In the genomic region with DNA sequence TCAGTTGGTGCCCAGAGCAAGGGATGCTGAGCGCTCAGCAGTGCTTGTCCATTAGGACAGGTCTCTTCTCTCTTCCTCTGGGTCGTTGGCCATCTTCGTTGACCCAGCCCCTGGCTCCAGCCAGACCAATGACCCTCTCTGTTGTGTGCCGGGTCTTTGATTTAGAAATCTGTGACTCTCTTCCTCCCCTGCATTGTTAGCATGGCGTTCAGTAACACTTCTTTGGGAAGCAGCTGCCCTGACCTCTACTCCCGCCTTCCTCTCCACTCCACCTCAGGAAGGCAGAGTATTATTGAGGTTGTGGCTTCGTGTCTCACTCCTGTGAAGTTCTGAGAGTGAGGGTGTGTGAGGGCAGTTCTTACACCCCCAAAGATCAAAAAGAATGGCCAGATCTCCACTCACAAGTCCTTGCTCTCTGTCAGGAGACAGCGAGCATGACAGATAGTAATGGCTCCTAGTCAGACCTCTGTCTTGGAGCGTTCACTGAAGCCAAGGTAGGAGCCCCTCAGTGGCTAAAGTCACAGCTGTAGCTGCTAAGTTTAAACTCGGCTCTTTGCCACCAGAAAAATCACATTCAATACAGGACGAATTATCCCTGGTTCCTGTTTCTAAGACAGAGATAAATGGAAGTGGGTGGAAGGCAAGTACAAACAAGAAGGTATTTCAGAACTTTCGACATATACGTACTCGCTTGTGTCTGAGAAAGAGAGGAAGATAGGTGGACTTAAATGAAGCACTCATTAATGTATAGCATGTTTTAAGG, we compare ENCODE assay signal across 13 mouse cellular contexts. TPM values are rescaled to one million over a fixed set of nuclear protein-coding genes. Genes with fewer than 3 reads are reported as not detected.
A peak's percentile ranks its signal among the peaks of the same experiment; 100 is the strongest.
DNase-seq lines count a peak whose midpoint lies in the region; ATAC-seq and TF ChIP-seq lines count a peak whose summit lies in the region.
"Had no signal": no experiment of that assay in that cellular context is flagged by ENCODE, and none has a peak within 500 bp of the region (broad histone marks: within the 10 kb centered on the region; RNA-seq: fewer than 3 reads in every experiment).

No protein-coding gene starts in this region.

- peak; percentile 93 for DNase-seq in heart, adult 11 months
- no peak for DNase-seq in heart, adult 8-10 months (ENCODE audit: low spot score)
- peak; percentile 25 for DNase-seq in lung, embryonic 14.5 days
- DNase-seq in lung, postnatal 36 days: no peak
- DNase-seq in naive thymus-derived CD4-positive, alpha-beta T cell, adult 2 months (ENCODE audit: low read depth): peak; percentile 65
- DNase-seq in urinary bladder, postnatal 10 days (ENCODE audit: low spot score): no peak
- DNase-seq: cerebellum, adult 9-10 months; thymus, postnatal 25 days had no signal

- TF ChIP-seq CTCF in lung, embryonic 14.5 days (IDR thresholded peaks at IDR 0.05; ENCODE audit: low read depth): no peak

- no peak overlapping the region for H3K4me3 ChIP-seq in lung, embryonic 14.5 days (ENCODE audit: low read depth, low read length)
- H3K4me3 ChIP-seq in heart, embryonic 16.5 days (ENCODE audit: low read length): no peak overlapping the region
- H3K4me3 ChIP-seq: forebrain, embryonic 13.5 days; left cerebral cortex, adult 2 months had no signal

- H3K36me3 ChIP-seq in lung, embryonic 14.5 days (ENCODE audit: insufficient read depth): no peaks in the 10 kb centered on the region
- no peaks in the 10 kb centered on the region for H3K36me3 ChIP-seq in heart, embryonic 16.5 days (ENCODE audit: control insufficient read depth, insufficient read depth)

- H3K27me3 ChIP-seq in lung, embryonic 14.5 days (ENCODE audit: insufficient read depth, low read length): no peaks in the 10 kb centered on the region
- no peaks in the 10 kb centered on the region for H3K27me3 ChIP-seq in heart, embryonic 16.5 days (ENCODE audit: control insufficient read depth, insufficient read depth, low read length)
- H3K27me3 ChIP-seq: forebrain, embryonic 13.5 days had no signal

- WGBS in lung, embryonic 14.5 days: 58% methylated on average over 14 of the region's 14 CpGs
- 67% methylated on average over 14 of the region's 14 CpGs for WGBS in heart, embryonic 16.5 days

- H3K4me1 ChIP-seq in lung, embryonic 14.5 days (ENCODE audit: insufficient read depth): peaks cover 4% of the 10 kb centered on the region; the same call in 1 of the 2 replicates
- peaks cover 38% of the 10 kb centered on the region for H3K4me1 ChIP-seq in heart, embryonic 16.5 days (ENCODE audit: control insufficient read depth, insufficient read depth, low read length)

- H3K9me3 ChIP-seq in lung, embryonic 14.5 days (ENCODE audit: low read depth, low read length): no peaks in the 10 kb centered on the region
- no peaks in the 10 kb centered on the region for H3K9me3 ChIP-seq in heart, embryonic 16.5 days (replicated peaks; ENCODE audit: control insufficient read depth, low read length)
- H3K9me3 ChIP-seq: forebrain, embryonic 13.5 days had no signal

- peak overlapping the region; percentile 37; the same call in 1 of the 2 replicates for H3K27ac ChIP-seq in lung, embryonic 14.5 days (ENCODE audit: low read depth)
- H3K27ac ChIP-seq in heart, embryonic 16.5 days (ENCODE audit: low read length): peak overlapping the region; percentile 58
- H3K27ac ChIP-seq: forebrain, embryonic 13.5 days; left cerebral cortex, adult 2 months had no signal

- no peak overlapping the region for H3K9ac ChIP-seq in lung, embryonic 14.5 days
- no peak overlapping the region for H3K9ac ChIP-seq in heart, embryonic 16.5 days (ENCODE audit: low read length)
- H3K9ac ChIP-seq: forebrain, embryonic 13.5 days had no signal

- peak; percentile 35; the same call in 1 of the 2 replicates for ATAC-seq in lung, embryonic 14.5 days (ENCODE audit: insufficient read depth)
- ATAC-seq in heart, embryonic 16.5 days (replicated peaks; ENCODE audit: extremely low read depth, insufficient read depth, low FRiP score): no peak
- ATAC-seq in megakaryocyte progenitor cell, adult 5-6 weeks (replicated peaks; ENCODE audit: poor library complexity): no peak
- ATAC-seq: forebrain, embryonic 13.5 days; midbrain, embryonic 16.5 days had no signal

- peak overlapping the region; percentile 30; the same call in 1 of the 2 replicates for H3K4me2 ChIP-seq in lung, embryonic 14.5 days
- H3K4me2 ChIP-seq in heart, embryonic 16.5 days (ENCODE audit: low read depth, low read length): peak overlapping the region; percentile 17
- H3K4me2 ChIP-seq: forebrain, embryonic 13.5 days had no signal

RNA-seq across cellular contexts. Expression of a gene that starts 2.7 kb away (rescaled TPM):
- 1 to 10 TPM in 3 of 4 experiments, under 1 TPM in 1; 0.87 to 1.7 (median 1.1) TPM for total RNA-seq in heart, adult 8-10 months (2022)
- polyA plus RNA-seq in lung, embryonic 14.5 days (2014; fragmentation: Nextera tagmentation; extraction: Ambion mirVana): 2.9 and 3.6 TPM in 2 replicates
- 2.4 and 3.6 TPM in 2 replicates for polyA plus RNA-seq in heart, embryonic 16.5 days (2015; fragmentation: Nextera tagmentation; extraction: Ambion mirVana)
- total RNA-seq in megakaryocyte progenitor cell, adult 5-6 weeks (2015): 4.0 and 7.1 TPM in 2 replicates
- 2.2 and 3.5 TPM in 2 replicates for total RNA-seq in megakaryocyte progenitor cell, adult 5-6 weeks (2017)

RNA-seq across cellular contexts. Expression of a gene that starts 46.7 kb away (rescaled TPM):
- total RNA-seq in heart, adult 8-10 months (2022): under 1 TPM in 3 of 4 experiments, not detected in 1; 0.16 to 0.23 (median 0.19) TPM
- polyA plus RNA-seq in lung, embryonic 14.5 days (2014; fragmentation: Nextera tagmentation; extraction: Ambion mirVana): 0.28 and 0.47 TPM in 2 replicates
- 0.22 and 1.00 TPM in 2 replicates for polyA plus RNA-seq in heart, embryonic 16.5 days (2015; fragmentation: Nextera tagmentation; extraction: Ambion mirVana)
- 0.68 and 2.1 TPM in 2 replicates for total RNA-seq in megakaryocyte progenitor cell, adult 5-6 weeks (2015)
- total RNA-seq in megakaryocyte progenitor cell, adult 5-6 weeks (2017): 0.34 and 1.9 TPM in 2 replicates
- total RNA-seq: left cerebral cortex, adult 2 months had no signal

Comparison
In these comparisons a context has a peak if more than half of its experiments do, and no peak if none do; other contexts are left out.
1. DNase-seq: peak in heart, adult 11 months (single experiment), lung, embryonic 14.5 days (single experiment) and naive thymus-derived CD4-positive, alpha-beta T cell, adult 2 months (single experiment); none in heart, adult 8-10 months (single experiment), lung, postnatal 36 days (single experiment) and urinary bladder, postnatal 10 days (single experiment).